Mouse (Mus musculus) G1E (cell line): ENCODE data around the gene Tmem230.

Source experiments
- CTCF ChIP-seq: IDR thresholded peaks from 2 replicates; pipeline ENCODE4 v1.5.1; 2012; ENCODE audit warnings: low read depth, low read length, inconsistent platforms, mixed read lengths
- POLR2AphosphoS5 ChIP-seq: IDR thresholded peaks from 2 replicates; pipeline ENCODE4 v1.6.1; 2012; ENCODE audit warnings: low read depth, low read length, inconsistent platforms; ENCODE audit not compliant: insufficient replicate concordance

DNA sequence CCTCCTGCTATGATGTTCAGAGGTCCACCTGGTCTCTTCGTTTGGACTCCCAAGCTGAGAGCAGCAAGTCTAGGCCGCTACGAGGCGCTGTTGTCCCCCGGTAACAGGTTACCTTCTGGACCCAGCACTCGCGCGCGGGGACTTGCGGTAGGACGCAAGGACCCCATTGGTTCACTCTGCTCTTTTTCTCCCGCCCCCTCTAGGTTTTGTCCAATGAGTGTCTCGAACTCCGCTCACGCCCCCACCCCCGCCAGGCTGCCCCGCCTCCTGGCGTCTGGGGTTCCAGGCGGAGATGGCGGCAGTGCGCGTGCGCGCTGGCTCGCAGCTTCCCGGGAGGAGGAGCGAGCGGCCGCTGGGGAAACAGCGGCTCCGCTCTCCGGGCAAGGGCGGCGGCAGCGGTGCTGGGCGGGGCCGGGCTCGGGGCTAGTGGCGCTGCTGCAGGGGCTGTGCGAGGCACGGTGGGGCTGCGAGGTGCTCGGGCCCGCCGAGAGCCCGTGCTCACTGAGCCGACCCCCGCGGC lies 15.3 kb upstream of the Tmem230 start, which contains the start of gene Cds2:
- no peak for TF ChIP-seq POLR2AphosphoS5
- TF ChIP-seq CTCF = no peak
